Mouse (Mus musculus) forebrain, embryonic 15.5 days (tissue): ENCODE measurements around the gene Gdpd5. TPM values are rescaled to one million over a fixed set of nuclear protein-coding genes. Genes with fewer than 3 reads are reported as not detected.
"Not testable (repeated sequence)": the region's sequence is repeated elsewhere in the genome, so short reads cannot be mapped to it uniquely, and the experiment has no call there.

ENCODE experiments used
- ATAC-seq: fragments of 200-750 bp; cut with Nextera tagmentation; replicated peaks from 2 replicates; pipeline ENCODE4 v1.8.0; 2017; ENCODE audit warnings: mild to moderate bottlenecking, moderate TSS enrichment, moderate library complexity
- H3K27ac ChIP-seq: fragments of 300-500 bp; sonication (generic); replicated peaks from 2 replicates; pipeline ENCODE4 v1.5.1; 2015; ENCODE audit warnings: mild to moderate bottlenecking, inconsistent platforms
- H3K27me3 ChIP-seq: fragments of 300-500 bp; sonication (generic); 2 replicates; pipeline ENCODE4 v1.6.1; 2015; ENCODE audit warnings: inconsistent platforms
- H3K36me3 ChIP-seq: fragments of 300-500 bp; sonication (generic); 2 replicates; pipeline ENCODE4 v1.6.1; 2015; ENCODE audit warnings: mild to moderate bottlenecking, inconsistent platforms
- H3K4me1 ChIP-seq: fragments of 300-500 bp; sonication (generic); 2 replicates; pipeline ENCODE4 v1.6.1; 2015; ENCODE audit warnings: inconsistent platforms
- H3K4me2 ChIP-seq: fragments of 300-500 bp; sonication (generic); replicated peaks from 2 replicates; pipeline ENCODE4 v1.6.1; 2015; ENCODE audit warnings: mild to moderate bottlenecking, inconsistent platforms
- H3K4me3 ChIP-seq: fragments of 300-500 bp; sonication (generic); 2 replicates; pipeline ENCODE4 v1.5.1; 2015; ENCODE audit warnings: mild to moderate bottlenecking, inconsistent platforms
- H3K9ac ChIP-seq: fragments of 300-500 bp; sonication (generic); replicated peaks from 2 replicates; pipeline ENCODE4 v1.6.1; 2015; ENCODE audit warnings: mild to moderate bottlenecking, inconsistent platforms
- H3K9me3 ChIP-seq: fragments of 300-500 bp; sonication (generic); 2 replicates; pipeline ENCODE4 v1.6.1; 2016; ENCODE audit warnings: inconsistent platforms
- WGBS: fragments of 180-500 bp; shearing (Covaris S2); methylation state at CpG from one replicate; pipeline ENCODE4 v1.1.7; 2015; ENCODE audit warnings: mixed read lengths; 5-methylcytosine and 5-hydroxymethylcytosine counted together
- polyA plus RNA-seq: library from polyadenylated mRNA; unstranded; fragments of >200 nt; fragmentation: Nextera tagmentation; extraction: Ambion mirVana; gene quantifications from 2 replicates; pipeline ENCODE4 v1.2.1, GENCODE M21; 2015

The Gdpd5 gene
- polyA plus RNA-seq, 1 experiment from 2014 or later: 40.0 TPM

- WGBS: 5% methylated on average over 7 of the region's 7 CpGs
- ATAC-seq: 0 out of 2 replicates have a peak, but pooled peaks have one; percentile 15
- peak overlapping the region; percentile 26 for H3K4me2 ChIP-seq
- H3K4me3 ChIP-seq: no peak overlapping the region
- peaks cover 66% of the 10 kb centered on the region for H3K4me1 ChIP-seq
- H3K9ac ChIP-seq: no peak overlapping the region; the same call in 1 of the 2 replicates
- H3K27ac ChIP-seq: peak overlapping the region; percentile 77
- H3K36me3 ChIP-seq: no peaks in the 10 kb centered on the region
- no peaks in the 10 kb centered on the region for H3K9me3 ChIP-seq
- no peaks in the 10 kb centered on the region for H3K27me3 ChIP-seq
These were observed 25.5 kb upstream of the Gdpd5 start for GRCm38 (mm10) chr7:99355731-99356131.

DNA sequence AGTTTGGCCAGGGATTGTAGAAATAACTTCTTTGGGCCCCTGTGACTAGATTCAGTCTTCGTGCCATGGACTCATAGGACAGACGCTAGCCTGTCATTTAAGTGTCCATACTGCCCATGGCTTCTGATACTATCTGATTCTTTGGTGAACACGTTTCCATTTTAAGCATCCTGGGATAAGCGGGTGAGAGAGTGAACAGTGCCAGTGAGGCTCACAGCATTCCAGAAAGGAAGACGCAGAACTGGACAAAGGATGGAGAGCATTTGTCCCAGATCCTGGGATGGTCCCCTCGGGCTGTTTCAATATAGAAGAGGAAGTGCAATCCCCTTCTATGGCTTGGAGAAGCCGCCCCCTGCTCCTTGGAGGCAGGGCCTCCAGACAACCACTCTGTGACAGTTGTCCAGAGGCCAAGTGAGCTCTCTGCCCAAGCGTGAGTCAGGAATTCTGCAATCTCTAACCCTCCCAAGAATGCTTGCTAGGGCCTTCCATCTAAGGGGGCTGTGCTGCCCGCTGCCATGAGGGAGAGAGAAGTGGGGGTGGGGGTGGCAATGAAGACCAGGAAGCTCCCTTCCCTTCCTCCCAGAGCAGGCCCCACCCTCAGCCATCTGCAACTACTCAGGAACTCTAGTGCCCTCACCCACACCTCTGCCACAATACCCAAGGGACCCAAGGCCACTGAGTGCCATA lies 24.8 kb upstream of the Gdpd5 start:
- Histone ChIP-seq H3K9ac (no peak overlapping the region), H3K36me3 (no peaks in the 10 kb centered on the region), H3K27ac (peak overlapping the region; percentile 77), H3K27me3 (no peaks in the 10 kb centered on the region), H3K4me2 (peak overlapping the region; percentile 26; the same call in 1 of the 2 replicates), H3K4me3 (no peak overlapping the region), H3K4me1 (peaks cover 66% of the 10 kb centered on the region), H3K9me3 (no peaks in the 10 kb centered on the region)
- 29% methylated on average over 9 of the region's 9 CpGs for WGBS
- no peak for ATAC-seq

- no peaks in the 10 kb centered on the region for H3K36me3 ChIP-seq
- H3K9ac ChIP-seq: no peak overlapping the region
- WGBS: 64% methylated on average over 7 of the region's 7 CpGs
- ATAC-seq: no peak
- H3K4me2 ChIP-seq: no peak overlapping the region
- no peaks in the 10 kb centered on the region for H3K27me3 ChIP-seq
- no peaks in the 10 kb centered on the region for H3K9me3 ChIP-seq
- no peak overlapping the region for H3K4me3 ChIP-seq
- H3K27ac ChIP-seq: no peak overlapping the region
- H3K4me1 ChIP-seq: peaks cover 58% of the 10 kb centered on the region
These were observed 24.0 kb upstream of the Gdpd5 start for GRCm38 (mm10) chr7:99357201-99357600.

- Histone ChIP-seq H3K36me3 (no peaks in the 10 kb centered on the region), H3K27me3 (no peaks in the 10 kb centered on the region), H3K9me3 (no peaks in the 10 kb centered on the region), H3K27ac (no peak overlapping the region), H3K4me1 (peaks cover 46% of the 10 kb centered on the region), H3K4me2 (no peak overlapping the region), H3K4me3 (no peak overlapping the region), H3K9ac (no peak overlapping the region)
- WGBS: 91% methylated on average over 8 of the region's 8 CpGs
- no peak for ATAC-seq
These were observed 22.8 kb upstream of the Gdpd5 start for GRCm38 (mm10) chr7:99358371-99358770.

DNA sequence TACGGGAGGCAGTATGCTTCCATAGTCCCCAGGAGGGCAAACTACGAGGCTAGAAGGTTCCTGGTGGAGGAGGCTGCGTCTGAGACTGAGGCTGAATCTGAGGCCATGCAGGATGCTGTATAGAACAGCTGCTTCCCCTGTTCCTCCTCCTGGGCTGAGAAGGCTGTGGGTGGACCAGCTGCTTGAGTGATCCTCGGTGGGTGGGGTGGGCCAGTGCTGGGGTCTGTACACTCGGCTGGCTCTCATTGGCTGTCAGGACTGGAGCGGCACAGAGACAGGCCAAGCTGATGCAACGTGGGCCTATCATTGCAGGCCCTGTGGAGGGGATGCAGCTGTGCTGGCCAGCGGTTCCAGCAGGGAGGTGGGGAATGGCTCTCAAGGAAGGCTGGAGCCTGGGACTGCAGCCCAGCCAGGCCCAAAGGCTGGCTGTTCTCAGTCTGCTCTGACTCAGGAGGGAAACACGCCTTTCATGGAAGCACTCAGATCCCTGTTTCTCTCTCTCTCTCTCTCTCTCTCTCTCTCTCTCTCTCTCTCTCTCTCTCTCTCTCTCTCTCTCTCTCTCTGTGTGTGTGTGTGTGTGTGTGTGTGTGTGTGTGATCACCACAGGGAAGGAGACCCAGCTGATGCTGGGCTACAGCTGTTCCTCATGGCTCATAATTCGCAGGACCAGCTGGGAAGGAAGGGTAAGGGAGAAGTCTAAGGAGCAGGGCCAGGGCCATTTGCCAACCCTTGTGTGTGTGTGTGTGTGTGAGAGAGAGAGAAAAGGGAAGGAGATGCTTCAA lies 21.0 kb upstream of the Gdpd5 start:
- Histone ChIP-seq H3K4me1 (peaks cover 39% of the 10 kb centered on the region), H3K4me2 (0 out of 2 replicates have a peak overlapping the region, but pooled peaks have one; percentile 2)

GRCm38 (mm10) chr7:99360803-99361414 lies 20.3 kb upstream of the Gdpd5 start:
- no peak overlapping the region for H3K4me2 ChIP-seq
- no peaks in the 10 kb centered on the region for H3K27me3 ChIP-seq
- H3K9me3 ChIP-seq: no peaks in the 10 kb centered on the region
- H3K4me3 ChIP-seq: no peak overlapping the region
- no peak overlapping the region for H3K9ac ChIP-seq
- H3K27ac ChIP-seq: peak overlapping the region; percentile 90
- no peak for ATAC-seq
- H3K4me1 ChIP-seq: peaks cover 32% of the 10 kb centered on the region
- H3K36me3 ChIP-seq: no peaks in the 10 kb centered on the region
- 32% methylated on average over 8 of the region's 8 CpGs for WGBS

More for the DNA sequence above, 21.0 kb upstream of the Gdpd5 start:
- H3K4me3 ChIP-seq: no peak overlapping the region
- peak; percentile 95 for ATAC-seq
- H3K36me3 ChIP-seq: no peaks in the 10 kb centered on the region
- 8% methylated on average over 10 of the region's 10 CpGs for WGBS
- H3K27me3 ChIP-seq: no peaks in the 10 kb centered on the region
- H3K27ac ChIP-seq: peak overlapping the region; percentile 90
- H3K9me3 ChIP-seq: no peaks in the 10 kb centered on the region
- H3K9ac ChIP-seq: no peak overlapping the region

DNA sequence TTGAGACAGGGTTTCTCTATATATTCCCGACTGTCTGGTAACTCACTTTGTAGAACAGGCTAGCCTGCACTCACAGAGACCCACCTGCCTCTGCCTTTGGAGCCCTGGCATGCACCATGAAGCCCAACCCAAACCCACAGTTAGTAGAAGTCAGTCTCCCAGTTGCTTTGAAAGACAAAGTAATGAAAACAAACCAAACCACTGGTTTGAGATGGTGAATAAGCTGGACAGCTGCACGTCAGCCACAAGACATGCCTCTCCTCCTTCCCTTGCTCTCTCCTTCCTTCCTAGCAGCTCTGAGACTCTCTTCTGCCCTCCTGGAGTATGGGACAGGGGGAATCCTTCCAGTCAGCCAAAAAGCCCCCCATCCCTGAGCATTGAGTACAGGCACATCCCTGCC lies 19.1 kb upstream of the Gdpd5 start:
- no peak overlapping the region for H3K4me2 ChIP-seq
- no peak overlapping the region for H3K27ac ChIP-seq
- no peak overlapping the region for H3K9ac ChIP-seq
- no peak overlapping the region for H3K4me3 ChIP-seq
- H3K36me3 ChIP-seq: no peaks in the 10 kb centered on the region
- no peaks in the 10 kb centered on the region for H3K9me3 ChIP-seq
- WGBS: 91% methylated on average over 2 of the region's 2 CpGs
- H3K27me3 ChIP-seq: no peaks in the 10 kb centered on the region
- H3K4me1 ChIP-seq: peaks cover 20% of the 10 kb centered on the region
- ATAC-seq: no peak

- peaks cover 11% of the 10 kb centered on the region for H3K4me1 ChIP-seq
- WGBS: under 1% methylated on average over 5 of the region's 5 CpGs
- H3K9ac ChIP-seq: no peak overlapping the region
- H3K9me3 ChIP-seq: no peaks in the 10 kb centered on the region
- H3K27ac ChIP-seq: no peak overlapping the region
- H3K36me3 ChIP-seq: no peaks in the 10 kb centered on the region
- ATAC-seq: peak; percentile 30; the same call in 1 of the 2 replicates
- no peaks in the 10 kb centered on the region for H3K27me3 ChIP-seq
- H3K4me3 ChIP-seq: no peak overlapping the region
- no peak overlapping the region for H3K4me2 ChIP-seq
These were observed 16.1 kb upstream of the Gdpd5 start for GRCm38 (mm10) chr7:99365069-99365468.

- WGBS: 79% methylated on average over 6 of the region's 6 CpGs
- Histone ChIP-seq H3K36me3 (no peaks in the 10 kb centered on the region), H3K9me3 (no peaks in the 10 kb centered on the region), H3K27me3 (no peaks in the 10 kb centered on the region), H3K4me1 (no peaks in the 10 kb centered on the region), H3K9ac (no peak overlapping the region), H3K27ac (no peak overlapping the region), H3K4me2 (no peak overlapping the region), H3K4me3 (no peak overlapping the region)
- no peak for ATAC-seq
These were observed 14.5 kb upstream of the Gdpd5 start for GRCm38 (mm10) chr7:99366716-99367115.

GRCm38 (mm10) chr7:99374325-99374724 lies 6.9 kb upstream of the Gdpd5 start:
- H3K36me3 ChIP-seq, H3K27me3 ChIP-seq, H3K9ac ChIP-seq, H3K9me3 ChIP-seq, H3K27ac ChIP-seq, H3K4me2 ChIP-seq, H3K4me3 ChIP-seq, H3K4me1 ChIP-seq: not testable (repeated sequence)
- 0 out of 2 replicates have a peak, but pooled peaks have one; percentile 27 for ATAC-seq
- 64% methylated on average over 3 of the region's 3 CpGs for WGBS

DNA sequence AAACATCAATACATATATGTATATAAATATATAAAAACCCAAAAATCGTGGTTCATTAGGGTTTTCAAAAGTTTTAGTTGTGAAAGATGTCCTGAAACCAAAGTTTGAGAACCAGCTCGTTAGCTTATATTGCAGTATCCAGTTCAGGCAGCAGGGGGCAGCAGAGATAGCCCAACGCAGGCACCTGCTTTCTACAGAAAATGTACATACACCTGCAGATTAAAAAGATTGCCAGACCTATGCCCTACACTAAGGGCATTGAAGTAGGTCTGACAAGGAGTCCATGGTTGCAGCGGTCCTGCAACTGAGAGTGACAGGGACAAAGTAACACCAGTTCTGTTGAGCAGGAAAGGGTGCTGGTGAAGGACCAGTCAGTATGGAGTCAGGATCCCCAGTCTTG lies 5.8 kb upstream of the Gdpd5 start:
- Histone ChIP-seq H3K4me1 (peaks cover 4% of the 10 kb centered on the region; the same call in 1 of the 2 replicates), H3K36me3 (no peaks in the 10 kb centered on the region), H3K4me2 (no peak overlapping the region), H3K27me3 (no peaks in the 10 kb centered on the region), H3K27ac (no peak overlapping the region), H3K9ac (no peak overlapping the region), H3K4me3 (no peak overlapping the region), H3K9me3 (no peaks in the 10 kb centered on the region)
- 8% methylated on average over 4 of the region's 4 CpGs for WGBS
- no peak for ATAC-seq

GRCm38 (mm10) chr7:99378870-99379269 lies 2.3 kb upstream of the Gdpd5 start:
- H3K36me3 ChIP-seq: no peaks in the 10 kb centered on the region
- H3K4me2 ChIP-seq: no peak overlapping the region
- no peak overlapping the region for H3K9ac ChIP-seq
- 83% methylated on average over 8 of the region's 8 CpGs for WGBS
- peaks cover 22% of the 10 kb centered on the region for H3K4me1 ChIP-seq
- ATAC-seq: no peak
- H3K4me3 ChIP-seq: no peak overlapping the region
- no peaks in the 10 kb centered on the region for H3K27me3 ChIP-seq
- no peaks in the 10 kb centered on the region for H3K9me3 ChIP-seq
- no peak overlapping the region for H3K27ac ChIP-seq
